Mouse (Mus musculus) mouse trophoblast stem cell (cell line): ENCODE measurements around the gene Rubcn.
"Not testable (repeated sequence)": the region's sequence is repeated elsewhere in the genome, so short reads cannot be mapped to it uniquely, and the experiment has no call there.

Experiments
- in situ Hi-C, 2 experiments: fragments of 300-500 bp; cut with MseI, MboI; formaldehyde crosslinking; loops; 2 replicates in 1 of 2; 3 replicates in 1 of 2; pipeline ENCODE4 v1.15.1; 2025

Gene Rubcn

DNA sequence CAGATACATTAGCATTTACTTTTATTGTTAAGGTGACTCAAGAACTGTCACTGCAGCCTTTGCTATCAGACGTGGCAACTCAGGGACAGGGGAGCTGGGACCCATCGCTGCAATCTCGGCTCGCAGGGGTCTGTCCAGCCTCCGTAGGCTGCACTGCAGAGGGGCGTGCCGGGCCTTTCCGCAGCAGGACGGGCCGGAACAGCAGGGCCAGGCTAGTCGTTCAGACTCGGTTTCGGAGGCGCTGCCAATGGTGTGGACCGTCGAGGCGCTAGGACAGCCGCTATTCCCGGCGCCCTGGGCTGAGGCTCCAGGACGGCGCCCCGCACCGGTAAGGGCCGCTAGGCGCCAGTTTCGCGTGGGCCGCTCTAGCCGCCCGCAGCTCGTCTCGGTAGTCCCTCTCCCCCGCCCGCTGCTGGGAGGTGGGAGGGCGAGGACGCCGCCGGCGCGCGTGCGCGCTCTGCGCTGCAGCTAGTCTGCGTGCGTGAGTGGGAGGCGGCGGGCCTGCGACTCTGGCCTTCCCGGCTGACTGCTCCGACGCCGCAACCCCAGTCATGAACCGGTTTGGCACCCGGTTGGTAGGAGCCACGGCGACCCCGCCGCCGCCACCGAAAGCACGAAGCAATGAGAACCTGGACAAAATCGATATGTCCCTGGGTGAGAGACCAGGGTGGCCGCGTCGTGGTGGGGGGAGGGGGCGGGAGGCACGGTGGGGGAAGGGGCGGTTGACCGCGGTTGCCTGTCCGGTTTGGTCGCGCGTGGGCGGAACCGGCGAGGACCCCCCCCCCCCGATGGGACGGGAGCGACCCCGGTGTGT is at the start of gene Rubcn, which contains the start of gene Fyttd1:
Rubcn (minus strand) TSS at position 424 of the 814 bp plus-strand sequence.
Fyttd1 (plus strand) TSS at position 158 of the 814 bp plus-strand sequence.
- in situ Hi-C loops = no loop called here

DNA sequence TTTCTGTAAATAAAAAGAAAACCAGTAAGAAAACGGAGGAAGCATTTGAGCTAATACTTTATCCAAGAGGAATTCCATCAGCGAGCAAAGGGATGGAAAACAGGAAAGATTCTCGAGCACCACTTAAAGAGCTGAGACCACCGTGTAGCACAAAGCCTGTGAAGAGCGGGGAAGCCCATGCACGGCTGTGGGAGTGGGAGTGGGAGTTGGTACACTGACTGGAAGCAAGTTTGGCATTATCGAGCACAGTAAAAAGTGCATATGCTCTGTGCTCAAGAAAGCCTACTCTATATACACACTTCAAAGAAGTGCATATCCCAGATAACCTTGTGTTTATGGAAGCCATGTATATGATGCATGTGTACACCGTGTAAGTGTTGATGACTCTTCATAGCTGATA is 49.5 kb upstream of the Rubcn start:
- in situ Hi-C loops = no loop called here

DNA sequence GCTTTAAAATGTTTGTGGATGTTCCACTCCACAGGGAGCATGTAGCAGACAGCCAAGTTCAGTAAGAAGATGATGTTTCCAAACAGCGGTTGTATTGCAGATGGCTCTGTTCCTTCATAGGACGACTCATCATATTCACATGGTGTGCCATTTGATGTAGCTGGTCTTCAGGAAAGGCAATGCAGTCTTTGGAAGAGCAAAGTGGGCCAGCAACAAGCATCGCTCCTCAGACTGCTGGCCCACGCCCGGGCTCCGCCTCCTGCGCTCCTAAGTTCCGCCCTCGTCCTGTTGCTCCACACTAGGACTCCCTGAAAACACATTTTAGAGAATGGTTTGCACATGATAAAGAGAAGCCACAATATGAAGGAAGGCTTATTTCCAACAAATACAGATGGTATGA is 49.1 kb upstream of the Rubcn start:
- in situ Hi-C loops = not testable (repeated sequence)

DNA sequence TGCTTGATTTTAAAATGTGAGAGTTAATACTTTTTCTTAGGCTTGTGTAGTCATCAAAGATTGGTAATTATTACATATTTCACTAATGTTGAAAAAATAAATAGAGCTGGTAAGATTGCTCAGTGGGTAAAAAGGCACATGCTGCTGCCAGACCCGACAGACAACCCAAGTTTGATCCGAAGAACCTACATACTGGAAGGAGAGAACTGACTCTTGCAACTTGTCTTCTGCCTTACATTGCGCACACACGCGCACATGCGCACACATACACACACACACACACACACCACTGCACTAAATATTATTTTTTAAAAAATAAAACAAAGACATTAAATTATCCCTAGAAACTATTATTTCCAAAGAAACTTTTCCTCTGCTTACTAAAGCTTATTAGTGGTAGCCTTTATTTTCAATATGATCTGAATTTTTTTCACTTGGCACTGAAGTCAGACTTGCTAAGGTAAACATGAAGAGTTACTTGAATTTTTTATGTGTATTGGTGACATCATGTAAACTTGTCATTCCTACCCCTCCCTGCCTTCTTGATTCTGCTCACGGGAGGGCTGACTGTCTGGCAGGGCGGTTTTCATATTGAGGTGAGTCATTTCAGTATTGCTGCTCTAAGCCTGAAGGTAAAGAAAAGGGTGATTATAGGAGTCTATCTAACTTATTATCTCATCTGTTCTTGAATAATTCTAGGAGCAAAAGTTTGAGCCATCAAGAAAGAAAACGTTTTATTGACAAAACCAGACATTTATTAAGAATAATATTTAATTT is 37.9 kb upstream of the Rubcn start:
- in situ Hi-C loops = no loop called here

DNA sequence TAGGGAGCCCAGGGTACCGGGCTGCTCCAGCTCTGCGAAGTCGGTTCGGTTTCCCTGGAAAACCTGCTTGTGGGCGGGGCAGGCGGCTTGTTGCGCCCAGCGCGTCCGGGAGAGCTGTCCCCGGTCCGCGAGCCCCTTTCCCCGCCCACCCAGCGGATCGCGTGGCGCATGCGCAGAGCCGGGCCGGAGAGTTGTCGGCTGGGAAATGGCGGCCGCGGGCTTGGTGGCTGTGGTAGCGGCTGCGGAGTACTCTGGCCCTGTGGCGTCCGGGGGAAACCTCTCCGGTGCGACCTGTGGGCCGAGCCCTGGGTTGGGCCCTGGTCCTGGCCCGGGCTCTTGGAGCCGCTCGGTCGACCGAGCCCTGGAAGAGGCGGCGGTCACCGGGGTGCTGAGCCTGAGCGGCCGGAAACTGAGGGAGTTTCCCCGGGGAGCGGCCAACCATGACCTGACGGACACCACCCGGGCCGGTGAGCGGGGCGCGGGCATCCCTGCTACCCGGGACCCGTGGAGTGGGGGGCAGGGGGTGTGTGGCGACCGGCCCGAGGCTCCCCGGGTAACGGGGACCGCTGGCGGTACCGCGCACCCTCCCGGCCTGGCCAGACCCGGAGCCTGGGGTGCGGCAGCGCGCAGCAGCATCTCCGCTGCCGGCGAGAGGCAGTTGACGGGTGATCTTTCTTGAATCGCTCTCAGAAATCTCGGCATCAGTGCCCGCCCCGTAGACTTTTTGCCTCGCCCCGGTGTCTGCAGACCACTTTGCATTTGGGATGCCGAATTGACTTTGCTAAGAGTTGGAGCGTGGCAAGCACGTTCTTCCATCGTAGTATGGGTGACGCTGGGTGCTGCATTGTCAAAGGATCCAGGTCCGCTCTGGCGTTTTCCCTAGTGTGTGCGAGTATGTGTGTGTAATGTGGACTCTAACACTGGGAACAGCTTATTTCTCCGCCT is 36.6 kb upstream of the Rubcn start, which contains the start of gene Lrch3:
Lrch3 (plus strand) TSS at position 164 of the 945 bp plus-strand sequence.
- in situ Hi-C loops = no loop called here

DNA sequence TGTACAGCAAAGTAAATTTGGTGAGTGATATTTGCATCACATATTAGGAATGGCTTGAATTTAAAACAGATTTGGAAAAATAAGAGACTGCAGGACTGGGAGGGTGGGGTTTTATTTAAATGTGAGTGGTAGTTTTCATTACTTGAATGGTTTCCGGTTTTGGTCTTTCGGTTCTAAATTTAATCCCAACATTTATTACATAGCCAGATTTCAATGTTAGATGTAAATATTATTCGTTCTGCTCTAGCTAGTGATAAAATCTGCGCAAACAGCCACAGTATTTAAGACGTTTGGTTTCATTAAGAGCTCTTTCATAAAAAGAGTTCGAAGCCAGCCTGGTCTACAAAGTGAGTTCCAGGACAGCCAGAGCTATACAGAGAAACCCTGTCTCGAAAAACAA is 35.6 kb upstream of the Rubcn start:
- in situ Hi-C loops = no loop called here

DNA sequence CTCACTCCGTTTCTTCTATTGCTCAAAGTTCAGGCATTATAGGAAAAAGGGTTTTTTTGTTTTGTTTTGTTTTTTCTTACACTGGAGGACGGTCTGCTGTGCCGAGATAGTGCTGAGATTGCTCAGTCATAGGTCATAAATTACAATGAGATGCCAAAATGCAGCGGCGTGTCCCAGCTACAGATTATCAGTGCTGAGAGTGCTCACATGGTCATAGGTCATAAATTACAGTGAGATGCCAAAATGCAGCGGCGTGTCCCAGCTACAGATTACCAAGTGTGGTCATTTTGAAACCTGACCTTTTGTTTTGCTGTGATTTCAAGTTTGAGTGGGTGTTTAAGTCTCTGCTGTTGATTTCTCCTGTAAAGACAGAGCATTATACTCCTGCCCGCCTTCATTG is 29.2 kb upstream of the Rubcn start:
- in situ Hi-C loops = no loop called here

DNA sequence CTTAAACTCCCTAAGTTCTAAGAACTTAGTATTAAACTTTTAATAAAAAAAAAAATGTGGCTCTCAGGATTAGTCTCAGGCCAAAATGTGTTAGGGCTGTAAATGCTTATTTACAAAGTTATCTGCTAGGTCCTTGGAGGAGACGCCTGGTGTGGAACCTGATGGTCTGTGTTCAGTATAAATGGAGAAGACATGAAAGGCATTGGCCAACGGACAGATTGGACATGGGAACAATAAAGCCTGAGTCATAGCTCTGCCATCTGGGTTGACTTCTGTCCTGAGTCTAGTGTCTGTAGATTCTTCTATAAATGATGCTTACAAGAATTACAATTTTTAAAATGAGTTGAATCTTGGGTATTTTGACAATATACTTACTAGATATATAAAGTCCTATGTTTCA is 28.6 kb upstream of the Rubcn start:
- in situ Hi-C loops = no loop called here

DNA sequence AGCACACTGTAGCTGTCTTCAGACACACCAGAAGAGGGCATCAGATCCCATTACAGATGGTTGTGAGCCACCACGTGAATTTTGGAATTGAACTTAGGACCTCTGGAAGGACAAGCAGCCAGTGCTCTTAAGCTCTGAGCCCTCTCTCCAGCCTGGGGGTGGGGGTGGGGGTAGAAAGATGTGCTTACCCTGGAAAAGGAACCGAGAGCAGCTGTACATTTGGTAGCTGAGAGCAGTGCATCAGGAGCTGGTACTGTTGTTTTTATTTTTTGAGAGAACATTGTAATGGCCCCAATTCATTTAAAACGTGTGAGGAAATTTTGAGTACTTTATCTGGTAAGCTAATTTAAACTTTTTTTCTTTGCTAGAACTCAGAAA is 24.5 kb upstream of the Rubcn start:
- in situ Hi-C loops = no loop called here

DNA sequence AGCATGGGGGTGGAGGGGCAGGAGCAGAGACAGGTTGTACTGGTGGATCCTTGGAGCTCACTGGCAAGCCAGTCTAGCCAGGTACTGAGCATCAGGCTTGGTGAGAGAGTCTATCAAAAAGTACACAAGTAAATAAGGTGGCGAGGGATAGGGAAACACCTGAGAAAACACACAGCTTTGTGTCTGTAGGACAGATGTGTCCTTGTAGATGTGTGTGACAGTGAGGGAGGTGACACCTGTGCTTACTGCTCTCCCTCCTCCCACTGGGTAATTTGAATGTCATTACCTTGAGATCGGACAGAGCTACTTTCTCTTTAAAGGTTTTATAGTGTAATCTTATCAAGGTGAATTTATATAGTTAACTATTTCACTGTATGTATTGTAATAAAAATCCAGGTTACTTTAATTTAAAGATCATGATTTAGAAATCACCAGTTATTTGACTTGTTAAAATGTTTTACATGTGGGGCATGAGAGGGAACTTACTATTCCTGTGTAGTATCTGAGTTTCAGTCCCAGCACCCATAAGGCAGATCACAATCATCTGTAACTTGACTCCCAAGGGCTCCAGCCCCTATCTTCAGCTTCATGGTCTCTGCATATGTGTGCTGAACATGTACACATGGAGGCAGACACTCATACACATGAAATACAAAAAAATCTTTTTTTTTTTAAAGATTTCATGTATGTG is 23.9 kb upstream of the Rubcn start:
- in situ Hi-C loops = no loop called here

DNA sequence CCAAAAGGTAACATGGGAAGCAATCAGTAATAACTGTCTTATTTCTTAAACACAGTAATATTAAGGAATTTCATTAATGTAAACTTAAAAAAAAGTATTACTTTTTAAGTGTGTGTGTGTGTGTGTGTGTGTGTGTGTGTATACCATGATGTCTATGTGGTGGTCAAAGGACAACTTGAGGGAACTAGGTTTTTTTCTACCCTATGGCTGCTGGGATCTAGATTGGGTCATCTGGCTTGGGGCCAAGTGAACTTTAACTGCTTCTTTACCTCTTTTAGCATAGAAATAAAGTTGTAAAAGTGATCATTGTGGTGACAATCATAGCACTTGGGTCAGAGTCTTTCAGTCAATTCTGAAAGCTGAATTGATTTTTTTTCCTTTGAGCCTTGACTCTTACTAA is 18.6 kb upstream of the Rubcn start:
- in situ Hi-C loops = no loop called here

DNA sequence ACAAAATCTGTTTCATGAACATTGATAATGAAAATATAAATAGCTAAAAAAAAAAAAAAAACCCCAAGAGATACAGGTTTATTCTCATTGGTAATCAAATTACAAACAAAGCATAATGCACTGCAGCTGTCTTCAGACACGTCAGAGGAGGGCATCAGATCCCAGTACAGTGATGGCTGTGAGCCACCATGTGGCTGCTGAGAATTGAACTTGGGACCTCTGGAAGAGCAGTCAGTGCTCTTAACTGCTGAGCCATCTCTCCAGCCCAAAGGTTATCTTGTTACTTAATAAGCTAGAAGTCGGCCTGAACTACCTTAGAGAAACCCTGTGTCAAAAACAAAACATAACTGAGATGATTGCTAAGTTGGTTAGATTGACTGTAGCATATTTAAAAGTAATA is 12.3 kb upstream of the Rubcn start:
- in situ Hi-C loops = loop anchor here (5.0 kb wide), 1 partner anchor 78 kb away; the partner anchor contains the start of gene Smbd1 (in 2 of the 2)

DNA sequence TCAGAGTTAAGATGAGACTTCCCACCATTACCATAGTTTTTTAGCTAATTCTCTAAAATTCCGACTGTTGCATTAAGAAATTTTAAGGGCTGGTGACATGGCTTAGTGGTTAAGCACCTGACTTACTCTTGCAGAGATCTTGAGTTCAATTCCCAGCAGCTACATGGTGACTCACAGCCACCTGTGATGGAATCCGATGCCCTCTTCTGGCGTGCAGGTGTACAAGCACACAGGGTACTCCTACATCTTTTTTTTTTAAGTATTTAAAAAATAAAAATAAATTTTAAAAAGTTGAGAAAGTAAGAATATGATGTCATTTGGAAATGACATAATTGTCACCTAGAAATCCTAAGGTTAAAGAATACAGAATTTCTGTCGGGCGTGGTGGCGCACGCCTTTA is 10.4 kb upstream of the Rubcn start:
- in situ Hi-C loops = loop anchor here (5.0 kb wide), 1 partner anchor 76 kb away; the partner anchor contains the start of gene Smbd1 (in 2 of the 2)

DNA sequence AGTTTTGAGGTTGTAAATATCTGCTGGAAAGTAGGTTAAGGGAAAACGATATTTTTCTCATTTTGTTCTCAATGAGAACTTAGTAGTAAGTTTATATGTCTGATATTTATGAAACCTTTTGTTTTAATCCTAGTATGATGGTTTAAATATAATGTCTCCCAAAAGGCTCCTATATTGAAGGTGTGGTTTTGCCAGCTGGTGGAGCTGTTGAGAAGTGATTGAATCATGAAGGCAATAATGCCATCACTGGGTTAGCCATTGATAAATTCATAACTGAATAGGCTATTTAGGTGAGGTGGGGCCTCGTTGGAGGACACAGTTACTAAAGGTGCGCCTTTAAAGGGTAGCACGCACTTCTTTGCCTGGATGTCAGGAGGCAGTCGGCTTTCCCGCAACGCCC is 4.0 kb upstream of the Rubcn start:
- in situ Hi-C loops = no loop called here

DNA sequence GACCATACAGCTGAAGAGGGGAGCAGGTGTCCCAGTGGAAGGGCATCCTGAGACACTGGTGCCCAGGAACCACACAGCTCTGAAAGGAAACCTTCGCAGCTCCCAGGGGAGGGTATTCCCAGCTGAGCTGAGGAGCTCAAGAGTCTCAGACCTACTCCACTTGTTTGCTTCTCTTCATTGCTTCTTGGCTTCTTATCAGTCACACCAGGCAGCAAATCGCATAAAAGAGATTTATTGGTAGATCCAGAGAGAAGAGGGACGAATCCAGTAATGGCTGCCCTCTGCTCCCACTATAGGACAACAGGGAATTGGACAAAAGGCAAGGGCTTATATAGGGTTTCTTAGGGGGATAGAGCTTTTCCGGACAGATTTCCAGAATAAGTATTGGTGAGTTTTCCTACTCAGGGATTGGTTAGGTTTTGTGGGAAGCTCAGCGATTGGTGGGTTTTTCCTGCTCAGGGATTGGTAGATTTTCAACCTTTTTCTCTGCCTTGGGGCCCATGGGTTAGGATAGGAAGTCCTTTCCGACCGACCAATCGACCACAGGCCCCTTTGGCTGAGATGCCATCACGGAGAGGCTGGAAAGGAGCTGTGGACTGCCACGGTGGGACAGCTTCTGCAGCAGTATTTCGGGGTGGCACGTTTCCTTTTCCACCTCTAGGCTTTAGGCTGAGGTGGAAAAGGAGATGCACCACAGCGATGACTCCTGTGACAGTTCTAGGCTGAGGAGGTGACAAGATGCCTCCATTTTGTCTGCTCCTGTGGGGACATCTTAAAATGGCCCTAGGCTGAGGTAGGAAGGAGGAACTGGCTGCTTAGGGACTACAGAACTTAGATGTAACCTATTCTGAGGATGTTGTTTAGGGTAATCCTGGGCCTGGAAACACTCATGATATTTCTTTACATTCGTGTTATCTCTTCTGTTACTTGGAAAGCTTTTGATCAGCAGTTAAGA is 1.7 kb upstream of the Rubcn start:
- in situ Hi-C loops = no loop called here

DNA sequence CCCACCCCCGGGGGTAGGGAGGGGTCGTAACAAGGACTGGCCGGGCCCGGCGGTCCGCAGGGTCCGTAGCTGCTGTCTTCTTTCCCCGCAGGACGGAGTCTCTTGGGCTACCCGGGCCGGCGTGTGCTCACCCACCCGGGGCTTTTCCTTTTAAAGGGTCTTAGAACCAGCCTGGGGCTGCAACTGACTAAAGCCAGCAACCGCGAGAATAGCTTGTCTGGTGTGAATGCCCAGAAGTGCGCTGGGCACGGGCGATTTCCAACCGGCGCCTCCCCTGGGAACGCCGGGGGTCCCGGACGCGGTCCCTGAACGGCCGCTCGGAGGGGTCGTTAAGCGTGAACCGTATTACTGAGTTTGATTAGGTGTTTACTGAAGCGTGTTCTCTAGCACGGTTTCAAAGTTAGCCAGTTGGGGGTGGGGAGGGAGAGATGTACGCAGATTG is 612 bp upstream of the Rubcn start:
- in situ Hi-C loops = no loop called here

DNA sequence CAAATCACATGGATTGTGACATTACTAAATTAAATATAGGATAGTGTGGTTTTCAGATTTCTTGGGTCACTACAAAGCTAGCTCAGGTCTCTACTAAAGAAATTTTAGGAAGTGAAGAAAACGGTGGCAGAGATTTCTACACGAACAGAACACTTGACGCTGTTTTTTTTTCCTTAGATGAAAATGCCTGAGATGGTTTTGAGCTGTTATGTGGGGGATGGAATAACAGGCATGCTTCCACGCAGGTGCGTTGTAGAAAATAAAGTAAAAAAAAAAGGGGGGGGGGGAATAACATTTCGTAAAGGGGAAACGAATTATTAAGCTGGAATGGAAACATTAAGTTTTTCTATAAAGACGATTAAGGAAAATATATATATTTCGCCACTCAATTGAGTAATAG is 735 bp downstream of the Rubcn start:
- in situ Hi-C loops = no loop called here

DNA sequence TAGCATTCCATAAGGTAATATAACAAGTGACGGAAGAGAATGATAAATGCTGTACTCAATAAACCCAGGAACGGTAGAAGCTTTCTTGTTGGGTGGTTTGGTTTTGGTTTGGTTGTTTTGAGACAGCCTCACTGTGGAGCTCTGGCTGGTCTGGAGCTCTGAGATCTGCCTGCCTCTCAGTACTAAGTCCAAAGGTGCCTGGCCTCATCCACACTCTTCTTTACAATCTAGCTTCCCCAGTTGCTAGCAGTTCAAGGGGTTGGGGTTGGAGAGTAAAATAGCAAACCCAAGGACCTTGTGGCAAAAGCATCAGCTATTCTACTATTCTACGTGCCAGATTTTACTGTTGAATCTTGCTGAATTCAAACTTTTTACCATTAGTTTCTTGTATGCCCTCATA is 1.7 kb downstream of the Rubcn start:
- in situ Hi-C loops = no loop called here

DNA sequence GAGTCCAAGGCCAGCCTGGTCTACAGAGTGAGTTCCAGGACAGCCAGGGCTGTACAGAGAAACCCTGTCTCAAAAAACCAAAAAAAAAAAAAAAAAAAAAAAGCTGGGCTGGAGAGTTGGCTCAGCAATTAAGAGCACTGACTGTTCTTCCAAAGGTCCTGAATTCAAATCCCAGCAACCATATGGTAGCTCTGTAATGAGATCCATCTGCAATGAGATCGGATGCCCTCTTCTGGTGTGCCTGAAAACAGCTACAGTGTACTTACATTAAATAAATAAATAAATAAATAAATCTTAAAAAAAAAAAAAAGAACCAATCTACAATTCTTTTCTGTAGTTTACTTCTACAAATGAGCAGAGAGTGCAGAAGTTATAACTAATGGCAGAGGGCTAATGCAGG is 2.3 kb downstream of the Rubcn start:
- in situ Hi-C loops = not testable (repeated sequence)

DNA sequence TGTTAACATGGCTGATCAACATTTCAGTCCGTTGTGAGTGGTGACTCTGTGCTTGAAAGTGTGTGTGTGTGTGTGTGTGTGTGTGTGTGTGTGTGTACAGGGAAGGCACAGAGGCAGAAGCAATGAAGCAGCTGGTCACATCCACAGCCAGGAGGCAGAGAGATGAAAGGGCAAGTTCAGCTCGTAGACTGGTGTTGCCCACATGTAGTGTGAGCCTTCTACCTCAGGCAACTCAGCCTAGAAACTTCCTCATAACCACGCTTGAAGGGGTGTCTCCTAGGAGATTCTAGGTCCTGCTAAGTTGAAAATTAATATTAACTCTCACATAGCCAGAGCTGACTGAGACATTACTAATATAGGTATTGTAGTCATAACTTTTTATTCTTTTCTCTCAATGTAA is 4.2 kb downstream of the Rubcn start:
- in situ Hi-C loops = no loop called here
